Mouse (Mus musculus): ENCODE measurements around the gene Ciart.
A peak's percentile ranks its signal among the peaks of the same experiment; 100 is the strongest.
"Not testable (repeated sequence)": the region's sequence is repeated elsewhere in the genome, so short reads cannot be mapped to it uniquely, and the experiment has no call there.

Gene Ciart

DNA sequence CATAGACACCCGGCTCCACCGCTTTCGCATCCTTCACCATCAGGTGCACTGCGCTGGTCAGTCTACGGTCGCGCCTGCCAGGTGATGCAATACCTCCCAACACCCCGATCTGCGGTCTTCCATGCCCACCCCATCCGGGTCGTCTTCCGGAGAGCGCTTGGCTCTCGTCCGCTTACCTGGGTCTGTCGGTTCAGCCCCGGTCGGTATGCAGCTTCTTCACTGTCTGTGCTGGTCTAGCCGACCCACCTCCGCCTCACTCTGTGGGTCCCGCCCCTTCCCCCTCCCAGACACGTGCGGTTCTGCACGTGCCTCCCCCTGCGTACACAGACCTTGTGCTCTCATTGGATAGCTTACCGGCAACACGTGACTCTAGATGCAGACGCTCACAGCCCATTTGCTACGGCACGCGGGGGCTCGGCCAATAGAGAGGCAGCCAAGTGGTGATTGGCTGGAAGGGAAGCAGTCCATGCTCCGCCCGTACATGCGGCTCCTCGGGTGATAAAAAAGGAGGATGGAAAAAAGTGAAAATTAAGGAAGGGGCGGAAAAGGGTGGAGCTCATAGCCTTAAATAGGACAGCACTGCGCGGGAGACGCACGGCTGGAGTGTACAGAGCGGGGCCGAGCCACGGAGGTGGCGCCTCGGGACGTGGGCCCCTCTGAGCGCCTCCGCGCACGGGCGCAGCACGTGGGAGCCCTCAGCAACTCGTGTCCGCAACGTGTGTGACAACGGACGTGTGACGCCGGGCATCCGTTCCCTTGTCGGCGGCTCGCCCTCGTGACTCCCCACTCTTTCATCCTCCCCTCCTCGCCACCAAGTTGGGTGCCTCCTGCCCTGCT, at the start of gene Ciart:
Gene Ciart, minus strand, starts transcription at position 273 of the 837 bp plus-strand sequence.
- peak; percentile 92 for DNase-seq (ENCODE audit: low spot score)

GRCm38 (mm10) chr3:95931471-95931870, 49.4 kb upstream of the Ciart start:
- DNase-seq (ENCODE audit: low spot score), result no peak

DNA sequence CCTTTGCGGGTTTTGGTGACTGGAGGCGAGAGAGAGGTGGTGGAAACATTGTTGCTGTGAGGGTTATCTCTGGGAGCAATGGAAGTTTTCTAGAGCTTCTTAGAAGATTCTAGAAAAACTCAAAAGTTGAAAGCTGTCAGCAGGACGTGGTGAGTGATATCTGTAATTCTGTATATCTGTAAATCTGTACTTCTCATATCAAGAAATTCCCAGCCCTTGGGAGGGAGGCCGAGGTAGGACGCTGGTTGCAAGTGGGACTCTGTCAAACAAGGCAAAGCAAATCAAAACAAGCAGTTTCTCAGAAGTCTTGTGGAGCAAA, 48.4 kb upstream of the Ciart start:
- no peak for DNase-seq (ENCODE audit: low spot score)

- DNase-seq (ENCODE audit: low spot score), result peak; percentile 71
These were observed 47.8 kb upstream of the Ciart start for GRCm38 (mm10) chr3:95929581-95930470.

DNA sequence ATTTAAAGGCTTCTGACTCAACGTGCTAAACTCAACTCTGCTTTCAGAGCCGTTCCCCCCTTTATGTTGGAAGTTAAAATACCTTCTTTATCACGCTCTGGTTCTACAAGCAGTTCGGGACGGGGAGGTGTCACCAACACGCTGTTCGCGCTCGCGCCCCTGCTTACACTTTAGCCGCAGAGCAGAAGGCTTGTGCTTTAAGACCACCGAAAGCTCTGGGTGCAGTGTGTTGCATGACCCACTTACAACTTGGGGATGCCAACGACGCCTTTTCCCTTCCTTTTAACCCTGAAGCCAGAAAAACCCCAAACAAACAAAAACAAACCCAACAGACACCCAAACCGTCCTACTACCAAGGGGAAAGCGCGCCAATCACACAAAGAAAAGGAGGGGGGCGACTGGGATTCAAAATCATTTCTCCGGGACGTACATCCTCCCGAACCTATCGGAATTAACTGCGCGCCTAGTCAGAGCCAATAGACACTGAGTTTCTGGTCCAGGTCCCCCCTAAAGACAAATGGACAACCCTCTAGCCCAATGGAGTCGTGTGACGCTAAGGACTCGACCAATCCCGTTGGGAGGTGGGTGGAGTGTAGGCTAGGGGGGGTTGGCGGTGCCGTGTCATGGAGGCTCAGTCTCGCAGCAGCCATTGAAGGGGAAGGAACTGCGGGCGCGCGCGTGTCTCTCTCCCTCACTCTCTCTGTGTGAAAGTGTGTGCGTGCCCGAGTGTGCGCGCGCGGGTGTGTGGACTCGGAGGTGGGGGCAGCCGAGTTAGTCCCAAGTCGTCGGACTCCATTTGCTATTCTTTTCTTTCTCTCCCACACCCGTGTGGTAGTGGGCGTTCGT, 46.8 kb upstream of the Ciart start, which contains the start of gene Anp32e:
Gene Anp32e, plus strand, starts transcription at position 589 of the 846 bp plus-strand sequence.
- DNase-seq (ENCODE audit: low spot score), result peak; percentile 96

DNA sequence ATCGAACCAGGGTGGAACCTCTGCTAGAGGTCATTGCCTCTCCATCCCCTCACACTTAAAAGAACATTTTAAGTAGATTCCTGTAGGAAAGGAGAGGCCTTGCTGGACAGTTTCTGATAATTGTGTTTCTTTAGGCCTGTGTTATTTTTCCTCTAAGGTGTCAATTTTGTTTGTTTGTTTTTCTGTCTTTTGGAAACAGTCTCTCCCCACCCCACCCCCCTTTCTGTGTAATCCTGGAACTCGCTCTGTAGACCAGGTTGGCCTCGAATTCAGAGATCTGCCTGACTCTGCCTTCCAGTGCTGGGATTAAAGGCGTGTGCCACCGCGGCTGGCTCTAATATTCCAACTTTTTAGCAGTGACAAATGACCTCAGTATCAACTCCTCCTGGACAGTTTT, 46.2 kb upstream of the Ciart start:
- DNase-seq (ENCODE audit: low spot score), result no peak

DNA sequence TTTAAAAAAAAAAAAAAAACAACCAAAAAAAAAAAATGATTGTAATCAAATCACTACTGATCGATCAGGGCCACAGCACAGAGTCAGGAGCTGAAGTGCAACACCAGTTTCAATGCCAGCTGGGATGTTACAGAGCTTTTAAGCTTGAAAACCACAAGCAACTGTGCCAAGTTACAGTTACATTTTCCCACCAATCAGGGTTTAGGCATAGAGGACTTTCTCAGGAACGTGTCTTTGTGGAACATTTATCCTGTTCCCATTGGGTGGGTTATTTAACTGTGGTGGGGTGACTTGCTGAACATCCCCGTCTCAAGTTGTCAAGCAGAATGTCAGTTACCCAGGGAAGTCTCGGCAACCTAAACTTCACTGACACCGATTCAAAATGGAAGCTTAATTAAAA, 43.0 kb upstream of the Ciart start:
- no peak for DNase-seq (ENCODE audit: low spot score)

GRCm38 (mm10) chr3:95924185-95924584, 42.1 kb upstream of the Ciart start:
- no peak for DNase-seq (ENCODE audit: low spot score)

DNA sequence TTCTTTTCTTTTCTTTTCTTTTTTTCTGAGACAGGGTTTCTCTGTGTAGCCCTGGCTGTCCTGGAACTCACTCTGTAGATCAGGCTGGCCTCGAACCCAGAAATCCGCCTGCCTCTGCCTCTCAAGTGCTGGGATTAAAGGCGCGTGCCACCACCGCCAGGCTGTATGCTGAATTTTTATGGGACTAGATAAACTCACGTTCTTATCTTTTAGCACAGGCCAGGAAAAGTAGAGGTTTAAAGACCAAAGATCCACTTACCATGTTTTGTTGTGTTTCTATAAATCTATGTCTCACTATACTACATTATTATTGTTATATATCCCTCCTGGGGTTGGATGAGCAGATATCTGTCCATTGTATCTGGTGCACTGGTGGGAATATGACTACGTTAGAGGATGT, 41.4 kb upstream of the Ciart start:
- DNase-seq (ENCODE audit: low spot score), result not testable (repeated sequence)

- DNase-seq (ENCODE audit: low spot score), result not testable (repeated sequence)
These were observed 38.5 kb upstream of the Ciart start for GRCm38 (mm10) chr3:95920532-95920931.

DNA sequence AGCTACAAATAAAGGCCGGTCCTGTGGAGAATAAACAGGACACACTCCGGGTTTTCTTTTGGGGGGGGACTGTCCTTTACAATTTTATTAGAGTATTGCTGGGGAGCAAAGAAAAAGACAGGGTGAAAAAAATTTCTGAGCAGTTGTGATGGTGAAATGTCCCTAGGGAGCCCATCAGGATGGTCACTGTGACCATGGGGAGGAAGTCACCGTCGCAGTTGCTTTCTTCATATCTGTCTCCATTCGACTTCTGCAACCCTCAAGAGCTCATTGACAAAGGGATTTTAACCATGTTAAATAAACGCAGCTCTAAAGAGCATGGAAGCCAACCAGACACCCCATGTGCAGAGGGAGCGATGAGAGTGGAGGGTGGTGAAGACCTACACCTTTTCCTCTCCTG, 34.7 kb upstream of the Ciart start:
- no peak for DNase-seq (ENCODE audit: low spot score)

DNA sequence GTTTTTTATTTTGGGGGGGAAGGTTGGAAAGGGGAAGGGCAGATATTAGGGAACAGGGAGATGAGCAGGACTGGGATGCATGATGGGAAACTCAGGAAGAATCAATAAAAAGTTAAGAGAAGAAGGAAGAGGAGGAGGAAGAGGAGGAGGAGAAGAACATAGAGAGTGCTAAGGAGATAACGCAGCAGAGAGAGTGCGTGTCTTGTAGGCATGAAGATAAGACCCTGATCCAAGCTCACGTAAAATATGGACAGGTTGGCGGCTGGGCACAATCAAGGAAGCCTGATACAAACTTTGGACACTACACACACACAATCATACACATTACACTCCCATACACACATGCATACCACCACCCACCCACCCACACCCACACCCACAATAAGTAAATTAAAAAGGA, 32.7 kb upstream of the Ciart start:
- no peak for DNase-seq (ENCODE audit: low spot score)

DNA sequence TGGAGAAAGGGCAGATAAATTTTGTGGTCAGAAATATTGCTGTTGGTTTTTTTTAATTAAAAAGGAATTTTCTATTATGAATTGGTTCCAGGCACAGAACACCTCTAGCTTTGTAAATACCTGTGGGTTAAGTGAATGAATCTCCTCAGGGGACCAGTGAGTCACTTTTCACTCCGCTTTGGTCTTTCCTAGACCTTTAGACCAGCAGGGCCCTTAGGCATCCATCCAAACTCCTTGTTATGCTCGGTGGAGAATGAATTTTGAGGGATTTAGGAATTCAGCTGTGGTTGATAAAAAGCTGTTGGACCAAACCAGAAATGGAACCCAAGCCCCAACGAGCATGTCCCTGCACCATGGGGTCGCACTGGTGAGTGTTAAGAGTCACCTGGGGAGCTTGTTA, 25.6 kb upstream of the Ciart start:
- no peak for DNase-seq (ENCODE audit: low spot score)

- peak; percentile 80 for DNase-seq (ENCODE audit: low spot score)
These were observed 24.8 kb upstream of the Ciart start for GRCm38 (mm10) chr3:95906860-95907259.

DNA sequence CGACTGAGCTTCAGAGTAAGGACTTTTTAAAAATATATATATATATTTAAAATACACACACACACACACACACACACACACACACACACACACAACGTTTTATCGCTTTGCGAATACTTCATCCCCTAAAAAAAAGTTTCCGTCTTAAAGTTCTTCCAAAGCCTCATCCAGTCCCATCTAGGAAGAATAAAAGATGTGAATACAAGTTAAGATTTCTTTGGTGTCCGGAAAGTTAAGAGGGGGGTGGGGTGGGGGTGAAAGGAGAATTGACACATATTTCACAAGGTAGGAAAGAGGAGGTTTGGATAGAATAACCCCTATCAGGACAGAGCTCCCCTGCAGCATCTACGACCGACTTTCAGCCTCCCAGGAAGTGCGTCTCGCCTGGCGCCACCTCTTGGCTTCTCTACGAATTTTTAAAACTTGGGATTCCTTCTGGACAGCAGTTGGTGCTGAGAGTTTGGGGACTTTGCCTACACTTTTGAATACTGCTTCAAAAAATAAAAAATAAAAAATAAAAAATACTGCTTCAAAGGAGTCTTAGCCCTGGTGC, 24.0 kb upstream of the Ciart start:
- peak; percentile 73 for DNase-seq (ENCODE audit: low spot score)

DNA sequence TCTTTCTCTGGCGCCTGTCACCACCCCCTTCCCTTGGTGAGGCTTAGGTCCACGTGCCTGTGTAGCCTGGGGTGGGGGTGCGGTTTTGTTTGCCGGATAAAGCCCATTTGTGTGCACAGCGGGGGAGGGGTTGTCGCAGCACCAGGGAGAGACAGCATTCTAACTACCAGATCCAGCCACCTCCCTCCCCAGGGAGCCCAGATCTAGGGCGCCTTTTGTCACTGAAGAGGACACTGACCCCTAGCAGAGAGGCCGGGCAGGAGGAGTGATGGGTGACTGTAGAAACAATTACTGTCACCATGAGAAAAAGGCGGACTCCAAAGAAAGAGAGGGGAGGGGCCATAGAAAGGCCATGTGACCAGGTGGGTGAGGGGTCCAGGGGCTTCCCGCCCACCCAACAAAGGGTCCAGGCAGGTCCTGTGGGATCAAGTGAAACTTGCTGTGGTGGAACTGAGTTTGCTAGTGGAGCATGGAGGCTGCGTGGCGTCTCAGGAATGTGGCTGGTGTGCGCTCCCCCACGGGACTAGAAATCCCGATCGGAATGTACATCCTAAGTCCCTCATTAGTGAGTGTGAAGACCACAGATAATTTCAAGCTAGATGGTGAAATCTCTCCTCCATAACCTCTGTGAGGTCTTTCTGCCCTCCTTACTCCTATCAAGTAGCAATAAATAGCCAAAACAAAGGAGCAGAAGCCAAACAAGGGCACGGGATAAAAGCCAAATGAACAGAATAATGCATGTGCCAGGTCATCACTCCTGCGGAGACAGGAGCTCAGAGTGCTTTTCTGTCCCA, 23.3 kb upstream of the Ciart start:
- peak; percentile 67 for DNase-seq (ENCODE audit: low spot score)

DNA sequence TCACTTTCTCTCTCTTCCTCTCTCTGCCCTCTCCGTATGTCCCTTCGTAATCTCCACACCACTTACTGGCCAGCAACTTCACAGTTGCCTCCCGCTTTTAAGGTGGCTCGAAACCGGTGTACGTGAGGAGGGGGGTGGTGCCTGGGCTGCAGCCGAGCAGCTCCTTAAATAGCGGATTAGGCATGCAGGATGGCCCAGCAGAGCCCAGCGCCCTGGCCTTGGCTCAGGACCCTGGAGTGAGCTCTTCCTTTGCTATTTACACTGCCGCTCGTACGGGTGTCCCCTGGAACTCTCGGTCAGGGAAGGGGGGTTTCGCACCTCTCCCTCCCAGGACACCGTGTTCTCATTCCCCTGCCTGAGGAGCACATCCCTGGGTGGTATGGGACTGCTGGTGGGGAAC, 22.5 kb upstream of the Ciart start, which contains the start of gene Car14:
Gene Car14, minus strand, starts transcription at position 124 of the 400 bp plus-strand sequence.
- DNase-seq (ENCODE audit: low spot score), result peak; percentile 54

- no peak for DNase-seq (ENCODE audit: low spot score)
These were observed 21.9 kb upstream of the Ciart start for GRCm38 (mm10) chr3:95903753-95904502.

DNA sequence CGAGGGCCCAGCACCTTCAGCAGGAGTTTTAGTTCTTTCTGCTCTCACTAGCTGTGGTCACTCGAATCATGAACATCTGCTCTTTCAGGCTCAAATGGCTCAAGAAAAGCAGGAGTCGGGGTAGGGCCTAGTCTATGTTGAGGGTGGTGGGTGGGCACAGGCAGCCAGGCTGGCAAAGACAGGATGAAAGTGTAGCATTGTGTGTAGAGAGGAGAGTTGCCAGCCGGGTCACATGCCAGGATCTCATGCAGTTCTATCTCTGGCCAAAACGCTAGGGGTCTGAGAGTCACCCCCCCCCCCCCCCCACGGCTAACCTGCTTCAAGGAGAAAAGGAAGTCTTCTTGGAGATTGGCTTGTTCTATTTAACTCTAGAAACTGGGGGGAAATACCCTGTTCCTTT, 20.6 kb upstream of the Ciart start:
- DNase-seq (ENCODE audit: low spot score), result no peak

- no peak for DNase-seq (ENCODE audit: low spot score)
These were observed 20.2 kb upstream of the Ciart start for GRCm38 (mm10) chr3:95902373-95902625.
